Mouse (Mus musculus): ENCODE measurements at regions not wholly inside any gene's neighbourhood (a gene's known extent, or its start where the extent isn't known, plus 50 kb on each side); places are given as distances from the start of the nearest gene placed in this dataset.
A peak's percentile ranks its signal among the peaks of the same experiment; 100 is the strongest.

DNA sequence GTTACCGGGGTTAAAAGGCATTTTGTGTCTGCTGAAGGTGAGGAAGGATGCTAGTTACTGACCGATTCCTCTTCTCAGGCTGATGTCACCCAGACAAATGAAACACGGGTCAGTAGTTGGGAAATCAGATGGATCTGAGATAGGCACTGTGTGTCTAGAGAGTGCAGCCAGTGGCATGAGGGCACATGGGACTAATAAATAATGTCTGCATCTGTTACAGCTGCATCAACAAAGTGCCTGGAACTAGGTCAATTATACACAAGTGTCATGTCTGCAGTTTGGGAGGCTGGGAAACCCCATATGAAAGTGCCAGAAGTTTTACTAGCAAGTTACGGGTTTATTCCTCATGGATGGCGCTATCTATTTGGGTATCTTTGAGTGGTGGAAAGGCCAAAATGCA lies 68.8 kb downstream of the Cxcl12 start:
- no peak for DNase-seq

DNA sequence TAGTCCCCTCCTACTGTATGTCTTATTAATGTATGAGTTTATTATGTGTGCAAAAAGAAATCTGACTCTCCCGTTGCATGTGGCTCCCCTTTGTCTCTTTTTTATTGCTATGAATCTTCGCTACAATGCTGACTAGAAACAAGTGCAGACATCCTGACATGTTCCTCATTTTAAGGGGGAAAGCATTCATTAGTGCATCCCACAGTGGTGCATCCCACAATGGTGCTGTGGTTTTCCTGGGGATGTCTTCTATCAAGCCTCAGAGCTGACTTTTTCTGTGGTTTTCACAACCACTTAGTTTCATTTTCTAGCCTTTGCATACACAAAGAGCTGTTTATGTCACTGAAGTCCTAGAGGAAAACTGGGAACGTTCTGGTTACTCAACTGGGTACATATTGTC lies 72.9 kb downstream of the Cxcl12 start:
- no peak for DNase-seq

DNA sequence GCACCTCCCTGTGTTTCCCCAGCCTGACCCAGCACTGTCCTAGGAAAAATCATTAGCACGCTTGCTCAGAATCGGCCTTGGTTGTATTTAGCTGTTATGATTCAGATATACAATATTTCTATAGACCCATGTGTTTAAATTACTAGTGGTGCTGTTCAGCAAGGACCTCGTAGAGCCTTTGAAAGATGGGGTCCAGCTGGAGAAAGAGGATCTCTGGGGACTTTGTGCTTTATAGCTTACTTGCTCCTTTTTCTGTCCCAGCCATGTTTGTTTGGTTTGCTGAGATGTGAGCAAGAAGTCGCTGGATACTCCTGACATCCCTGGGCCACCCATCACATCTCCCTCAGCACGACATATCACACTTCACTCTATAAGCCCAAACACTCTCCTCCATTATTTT lies 77.1 kb downstream of the Cxcl12 start:
- no peak for DNase-seq

DNA sequence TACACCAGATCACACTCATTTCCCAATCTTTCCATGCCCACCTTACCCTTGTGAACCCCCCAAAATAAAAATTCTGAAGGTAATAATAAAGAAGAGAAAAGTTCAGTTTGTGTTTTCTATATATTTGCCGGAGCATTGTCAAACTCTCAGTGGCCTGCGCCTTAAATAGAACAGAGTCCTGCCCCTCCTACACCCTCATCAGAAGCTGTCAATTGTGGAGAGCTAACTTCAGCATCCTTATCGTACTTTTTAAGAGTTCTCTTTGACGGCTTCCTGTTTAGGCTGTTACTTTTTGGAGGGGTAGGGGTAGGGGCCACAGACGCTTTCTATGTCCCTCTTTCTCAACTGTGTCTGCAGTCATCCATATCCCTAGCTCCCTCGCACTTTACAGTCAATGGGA lies 77.5 kb downstream of the Cxcl12 start:
- no peak for DNase-seq

DNA sequence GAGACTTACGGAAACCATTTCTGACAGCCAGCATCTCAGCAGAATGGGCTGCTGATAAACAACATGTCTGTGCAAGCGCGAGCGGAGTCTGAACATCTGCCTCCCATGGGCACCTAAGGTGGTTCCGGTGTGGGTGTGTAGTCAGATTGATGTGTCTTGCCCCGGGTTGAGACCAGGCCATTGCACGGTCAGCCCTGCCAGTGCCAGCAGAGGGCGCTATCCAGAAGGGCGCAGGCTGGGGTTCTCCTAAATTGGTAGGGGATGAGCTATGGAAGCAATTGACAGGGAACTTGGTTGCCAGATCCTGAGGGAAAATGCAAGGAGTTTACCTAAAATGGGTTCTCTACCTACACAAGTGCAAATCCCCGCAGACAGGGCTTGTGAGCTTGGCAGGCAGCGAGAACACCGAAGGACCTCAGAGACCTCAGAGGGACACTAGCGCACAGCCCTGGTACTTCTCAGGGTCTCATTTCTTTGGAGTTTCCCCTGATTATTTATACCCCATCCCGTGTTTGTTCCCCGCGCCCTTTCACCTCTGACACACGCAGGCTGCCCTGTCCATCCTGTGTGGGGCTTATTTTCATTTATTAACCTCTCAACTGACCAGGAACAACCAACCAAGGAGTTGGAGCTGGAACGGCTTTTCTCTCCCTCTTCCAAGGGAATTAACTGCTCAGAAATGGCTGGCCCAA lies 81.0 kb downstream of the Cxcl12 start:
- DNase-seq: peak; percentile 59

DNA sequence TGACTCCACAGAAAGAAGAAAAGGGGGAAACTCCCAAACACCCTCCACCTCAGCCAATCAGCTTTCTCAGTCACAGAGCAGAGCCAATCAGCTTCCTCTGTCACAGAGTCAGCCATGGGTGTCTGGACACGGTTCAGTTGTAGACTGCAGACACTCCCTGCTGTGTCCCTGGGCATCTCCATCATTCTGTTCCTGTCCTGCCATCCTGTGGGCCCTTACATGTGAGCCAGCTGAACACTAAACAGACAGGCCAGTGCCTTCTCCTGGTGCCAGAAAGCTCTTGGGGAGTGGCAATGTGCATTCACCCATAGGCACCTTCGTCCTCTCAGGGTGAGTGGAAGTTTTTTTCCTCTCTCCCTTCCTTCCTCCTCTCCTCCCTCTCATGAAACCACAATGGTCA lies 81.7 kb downstream of the Cxcl12 start:
- no peak for DNase-seq

DNA sequence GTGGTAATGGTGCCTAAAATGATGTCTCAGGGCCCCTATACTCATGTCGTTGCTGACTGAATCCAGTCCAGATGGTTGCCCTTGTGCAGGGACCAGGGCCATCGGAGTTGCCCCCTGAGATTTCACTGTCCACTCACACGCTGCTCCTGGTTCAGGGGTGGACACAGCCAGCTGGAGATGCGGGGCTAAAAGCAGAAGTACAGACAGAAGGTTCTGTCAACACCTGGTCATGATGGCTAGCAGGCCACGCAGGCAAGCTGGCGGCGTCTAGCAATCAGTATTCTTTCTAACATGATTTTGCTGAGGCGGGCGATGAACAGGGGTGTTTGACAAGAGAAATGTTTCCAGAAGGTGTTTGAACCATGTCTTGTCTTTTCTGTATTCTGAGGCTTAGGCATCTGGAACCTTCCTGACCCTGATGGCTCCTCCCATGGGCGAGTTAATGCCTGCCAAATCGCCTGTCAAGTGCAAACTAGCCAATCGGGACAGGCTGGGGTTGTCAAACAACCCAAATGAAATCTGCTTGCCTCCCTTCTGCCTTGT lies 83.1 kb downstream of the Cxcl12 start:
- DNase-seq: no peak

DNA sequence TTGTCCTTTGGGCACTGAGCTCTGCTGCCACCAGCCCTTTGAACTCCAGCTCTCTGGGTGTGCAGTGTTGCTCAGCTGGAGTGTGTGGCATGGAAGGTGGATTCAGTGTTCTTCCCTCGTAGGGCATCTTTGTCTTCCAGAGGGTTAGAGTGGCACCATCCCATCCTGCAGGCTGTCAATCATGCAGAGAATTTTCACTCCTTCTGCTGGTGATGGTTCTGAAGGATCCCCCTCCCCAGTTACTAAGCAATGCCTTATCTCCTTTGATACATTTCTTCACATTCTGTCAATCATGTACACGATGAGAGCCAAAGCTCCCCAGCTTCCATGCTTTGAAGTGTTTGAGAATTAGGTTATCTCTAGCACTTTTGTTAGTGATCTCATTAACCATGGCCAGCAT lies 84.0 kb downstream of the Cxcl12 start:
- no peak for DNase-seq

DNA sequence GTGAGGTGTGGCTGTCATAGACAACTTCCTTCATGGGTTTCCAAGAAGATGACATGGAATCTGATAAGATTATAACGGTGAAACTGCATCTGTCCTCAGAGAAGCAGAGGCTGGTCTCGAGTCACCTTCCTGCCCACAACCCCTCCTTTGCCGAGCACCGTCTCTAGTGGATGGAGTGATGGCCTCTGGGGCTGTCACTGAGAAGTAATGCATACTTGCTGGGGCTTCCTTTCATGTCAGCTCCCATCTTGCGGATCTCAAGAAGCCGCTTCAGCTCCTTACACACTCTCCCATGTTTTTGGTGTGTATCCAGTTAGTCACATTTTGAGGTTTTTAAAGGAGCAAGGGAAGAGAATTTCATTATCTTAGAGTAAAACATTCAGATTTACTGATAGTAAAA lies 84.7 kb downstream of the Cxcl12 start:
- no peak for DNase-seq

DNA sequence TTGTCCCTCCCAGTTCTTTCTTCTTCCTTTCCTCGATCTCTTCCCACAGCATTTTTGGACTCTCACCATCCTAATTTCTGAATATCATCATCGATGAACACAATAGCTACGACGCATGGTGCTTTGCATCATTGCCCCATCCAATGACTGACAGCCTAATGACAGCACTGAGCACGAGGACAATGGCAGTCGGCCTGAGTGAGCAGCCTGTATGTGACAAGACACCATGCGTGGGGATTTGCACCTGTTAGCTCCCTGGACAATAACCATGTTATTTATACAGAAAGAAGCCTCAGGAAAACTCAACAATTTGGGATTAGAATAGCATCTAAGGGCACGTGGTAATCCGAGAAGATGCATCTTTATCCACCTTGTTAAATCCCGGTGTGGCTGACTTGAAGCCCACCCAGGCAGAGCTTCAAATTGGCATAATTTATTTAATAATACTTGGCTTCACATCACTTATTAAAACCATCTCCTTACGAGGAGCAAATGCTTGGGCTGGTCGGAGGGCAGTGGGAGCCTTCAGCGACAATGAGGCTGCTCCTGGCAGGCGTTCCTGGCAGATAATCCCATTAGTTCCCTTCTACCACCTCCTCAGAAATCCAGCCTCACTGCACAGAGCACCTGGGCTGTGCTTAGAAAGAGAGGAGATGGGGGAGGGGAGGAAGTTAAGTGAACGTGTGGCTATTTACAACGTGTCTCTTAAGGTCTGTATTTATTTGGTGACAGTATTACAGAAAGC lies 85.4 kb downstream of the Cxcl12 start:
- DNase-seq: no peak

DNA sequence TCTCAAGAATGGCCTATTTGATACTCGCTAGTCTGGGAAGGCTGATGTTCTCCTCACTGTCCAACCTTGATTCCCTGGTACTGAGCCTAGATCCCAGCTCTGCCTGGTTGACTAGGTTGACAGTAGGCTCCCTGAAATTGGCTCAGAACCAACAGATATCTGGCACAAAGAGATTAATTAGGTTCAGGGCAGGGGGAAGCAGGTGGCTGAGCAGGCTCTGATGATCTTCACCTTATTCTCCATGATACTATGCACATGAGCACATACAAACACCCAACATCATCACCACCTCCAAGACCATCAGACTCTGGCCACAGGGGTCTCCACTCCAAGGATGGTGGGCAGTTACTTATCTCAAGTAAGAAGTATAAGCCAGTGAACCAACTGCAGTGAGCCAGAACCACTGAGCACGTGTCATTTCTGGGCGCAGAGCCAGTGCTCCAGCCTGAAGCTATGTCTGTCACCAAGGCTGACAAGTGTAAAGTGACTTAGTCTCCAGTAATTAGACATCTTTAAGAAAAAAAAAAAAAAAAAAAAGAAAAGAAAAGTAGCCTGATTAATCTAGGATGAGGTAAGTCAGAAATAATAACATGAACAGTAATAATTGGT lies 86.4 kb downstream of the Cxcl12 start:
- no peak for DNase-seq

DNA sequence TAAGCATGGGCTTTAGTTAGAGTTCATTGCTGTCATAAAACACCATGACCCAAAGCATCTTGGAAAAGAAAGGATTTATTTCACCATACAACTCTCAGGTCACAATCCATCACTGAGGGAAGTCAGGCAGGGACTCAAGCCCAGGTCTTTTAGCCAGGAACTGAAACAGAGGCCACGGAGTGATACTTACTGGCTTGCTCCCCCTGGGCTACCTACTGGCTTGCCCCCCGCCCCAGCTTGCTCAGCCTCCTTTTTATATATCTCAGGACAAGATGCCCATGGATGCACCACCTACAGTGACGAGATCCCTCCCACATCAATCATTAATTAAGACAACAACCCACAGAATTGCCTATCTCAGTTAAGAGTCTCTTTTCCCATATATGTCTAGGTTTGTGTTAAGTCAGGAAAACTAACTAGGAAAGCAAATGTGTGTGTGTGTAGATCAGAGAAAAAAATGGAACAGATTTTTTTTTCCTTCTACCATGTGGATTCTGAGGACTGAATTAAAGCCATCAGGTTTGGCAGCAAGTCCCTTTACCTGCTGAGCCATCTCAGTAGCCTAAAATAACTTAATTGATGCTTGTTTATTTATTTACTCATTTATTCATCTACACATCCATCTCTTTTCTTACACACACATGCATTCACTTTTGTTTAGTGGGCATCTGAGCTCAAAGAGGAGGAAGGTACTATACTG lies 87.2 kb downstream of the Cxcl12 start:
- no peak for DNase-seq

DNA sequence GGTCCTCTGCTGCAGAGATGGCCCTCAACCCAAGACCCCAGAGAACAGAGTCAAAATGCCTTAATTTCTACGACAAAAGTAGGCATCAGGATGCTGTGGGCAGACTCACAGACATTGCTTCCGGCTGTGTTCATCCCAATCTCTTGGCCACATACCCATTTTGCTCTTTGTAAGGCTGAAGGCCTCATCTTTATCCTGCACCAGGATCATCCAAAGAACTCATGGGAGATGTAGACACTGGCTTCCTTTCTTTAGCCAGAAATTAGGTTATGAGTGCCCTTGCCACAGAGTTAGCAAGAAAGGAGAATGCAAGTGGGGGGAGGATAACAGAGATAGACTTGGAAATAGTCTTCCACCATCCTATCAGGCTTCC lies 87.8 kb downstream of the Cxcl12 start:
- no peak for DNase-seq

DNA sequence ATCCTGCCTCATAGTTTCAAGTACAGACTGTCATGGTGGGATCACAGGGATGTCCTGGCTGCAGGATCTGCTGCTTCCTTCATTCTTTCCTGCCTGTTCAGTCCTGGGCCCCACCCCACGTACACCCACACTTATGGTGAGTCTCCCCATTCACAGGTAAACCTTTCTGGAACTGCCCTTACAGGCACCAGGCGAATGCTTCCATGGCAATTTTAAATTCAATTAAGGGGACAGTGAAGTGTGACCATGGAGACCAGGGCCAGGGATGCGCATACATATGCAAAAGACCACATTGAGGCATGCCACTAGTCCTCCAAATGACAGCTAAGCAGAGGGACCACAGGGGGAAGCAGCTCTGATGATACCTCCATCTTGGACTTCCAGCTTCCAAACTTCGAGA lies 89.3 kb downstream of the Cxcl12 start:
- no peak for DNase-seq

DNA sequence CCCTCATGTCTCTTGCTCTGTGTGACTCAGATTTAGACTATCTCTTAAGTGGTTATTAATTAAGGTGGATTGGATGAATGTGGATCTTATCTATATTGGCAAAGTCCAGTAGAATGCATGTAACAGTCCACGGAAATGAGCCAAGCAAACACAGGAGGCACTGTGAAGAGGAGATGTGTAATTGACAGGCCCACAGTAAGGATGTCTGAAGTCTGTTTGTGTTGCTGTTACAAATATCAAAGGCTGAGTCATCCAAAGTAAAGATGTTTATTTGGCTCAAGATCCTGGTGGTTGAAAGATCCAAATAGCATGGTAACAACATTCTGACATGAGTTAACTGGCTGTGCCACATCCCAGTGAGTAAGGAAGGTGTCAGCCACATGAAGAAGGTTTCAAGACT lies 99.6 kb downstream of the Cxcl12 start:
- no peak for DNase-seq

DNA sequence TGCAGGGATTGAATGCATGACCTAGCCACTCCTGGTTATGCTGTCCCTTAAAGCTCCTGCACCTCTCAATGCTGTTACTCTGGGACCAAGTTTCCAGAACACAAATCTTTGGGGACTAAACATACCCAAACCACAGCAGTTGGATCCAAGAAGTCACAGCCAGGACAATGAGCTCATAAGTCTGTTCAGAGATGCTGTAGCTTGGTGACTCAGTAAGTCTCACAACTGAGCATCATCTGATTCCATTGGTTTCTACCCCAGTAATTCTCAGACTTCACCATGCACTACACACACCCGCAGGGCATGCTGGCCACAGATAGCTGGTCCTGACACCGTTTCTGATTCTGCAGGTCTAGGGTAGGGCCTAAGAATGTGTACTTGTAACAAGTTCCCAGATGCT lies 100.0 kb downstream of the Cxcl12 start:
- DNase-seq: no peak

DNA sequence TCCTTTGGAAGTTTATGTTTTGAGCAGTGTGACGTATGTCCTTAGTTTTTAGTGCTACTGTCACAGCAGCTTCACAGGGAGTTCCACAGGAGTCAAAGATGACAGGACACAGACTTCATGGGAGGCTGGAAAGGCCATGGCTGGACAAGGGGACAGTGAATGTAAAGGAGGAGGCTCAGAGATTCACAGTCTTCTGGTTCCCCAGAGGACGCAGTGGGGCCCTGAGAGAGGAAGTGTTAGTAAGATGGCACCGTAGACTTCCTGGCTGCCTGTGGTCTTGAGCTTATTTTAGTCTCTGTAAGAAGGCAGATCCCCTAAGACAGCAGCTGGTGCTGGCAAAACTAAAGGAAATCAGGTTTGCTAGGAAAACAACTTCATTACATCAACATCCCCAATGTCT lies 101.9 kb downstream of the Cxcl12 start:
- DNase-seq: no peak

DNA sequence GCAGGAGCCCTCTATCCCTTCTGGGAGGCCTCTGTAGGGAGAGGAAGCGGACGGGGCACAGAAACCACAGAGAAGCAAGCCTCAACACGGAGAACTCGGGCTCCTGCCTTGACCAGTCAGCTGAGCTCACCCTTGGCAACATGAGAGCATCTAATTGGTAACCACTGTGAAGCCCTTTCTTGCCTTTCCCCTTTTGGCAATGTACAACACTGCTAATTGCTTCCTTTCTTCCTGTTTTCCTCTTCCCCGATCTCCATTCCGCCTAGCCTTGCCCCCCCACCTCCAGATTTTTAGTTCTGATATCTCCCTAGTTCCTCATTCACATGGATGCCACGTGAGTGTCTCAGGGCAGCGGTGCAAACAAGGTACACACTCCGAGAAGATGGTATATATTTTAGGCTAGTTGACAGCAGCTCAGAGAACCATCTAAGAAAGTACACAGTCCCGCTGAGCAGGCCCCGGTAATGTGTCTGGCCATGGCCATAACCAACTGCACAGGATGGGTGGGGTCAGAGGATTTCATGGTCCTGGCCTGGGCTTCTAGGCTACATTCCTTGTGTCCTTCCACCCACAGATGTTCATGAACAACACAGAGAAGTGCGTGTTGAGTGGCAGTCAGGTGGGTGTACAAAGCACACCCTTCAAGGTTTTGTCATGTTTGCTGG lies 103.4 kb downstream of the Cxcl12 start:
- DNase-seq: no peak

DNA sequence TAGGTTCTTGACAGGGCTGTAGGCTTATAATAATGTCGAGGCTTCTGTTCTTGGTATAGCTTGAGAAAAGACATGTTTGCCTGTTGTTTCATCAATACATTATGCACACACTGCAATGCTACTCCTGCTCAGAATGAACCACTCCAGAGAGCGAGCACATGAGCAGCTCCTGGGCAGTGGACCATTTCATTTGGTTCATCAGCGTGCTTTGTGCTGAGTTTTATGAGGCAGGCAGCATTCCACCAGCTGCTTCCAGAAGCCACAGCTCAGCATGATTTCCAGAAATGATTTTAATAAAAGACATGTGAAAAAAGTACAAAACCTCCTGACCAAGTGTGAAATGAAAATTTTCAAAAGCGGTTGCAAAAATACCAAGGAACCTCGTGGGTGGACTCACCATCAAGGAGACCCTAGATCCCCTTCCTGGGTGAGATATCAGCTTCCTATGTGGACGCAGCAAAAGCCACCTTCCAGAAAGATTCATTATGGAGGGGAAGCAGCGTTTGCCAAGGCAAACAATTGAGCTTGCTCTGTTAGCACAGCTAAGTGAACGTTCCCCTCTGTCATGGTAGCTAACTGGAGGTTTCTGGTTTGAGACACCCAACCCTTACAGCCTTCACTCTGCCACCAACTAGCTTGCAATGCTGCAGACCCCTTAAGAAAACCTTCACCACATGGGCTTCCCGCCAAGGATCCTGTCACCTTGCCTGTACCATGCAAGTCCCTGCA lies 104.1 kb downstream of the Cxcl12 start:
- no peak for DNase-seq

DNA sequence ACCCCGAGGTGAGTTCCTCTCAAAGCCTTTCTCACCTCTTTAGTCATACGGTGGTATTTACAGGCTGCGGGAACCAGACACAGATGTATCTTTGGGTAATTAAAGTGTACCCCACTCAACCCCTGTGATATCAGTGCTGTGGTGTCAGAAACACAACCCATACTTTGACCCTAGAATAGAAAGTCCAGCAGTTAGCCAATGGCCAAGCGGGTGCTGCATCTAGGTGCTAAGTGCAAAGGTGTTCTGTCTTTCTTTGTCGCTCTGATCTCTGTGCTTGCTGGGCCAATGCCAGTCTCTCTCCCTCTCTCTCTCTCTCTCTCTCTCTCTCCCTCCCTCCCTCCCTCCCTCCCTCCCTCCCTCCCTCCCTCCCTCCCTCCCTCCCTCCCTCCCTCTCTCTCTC lies 107.6 kb downstream of the Cxcl12 start:
- DNase-seq: no peak

DNA sequence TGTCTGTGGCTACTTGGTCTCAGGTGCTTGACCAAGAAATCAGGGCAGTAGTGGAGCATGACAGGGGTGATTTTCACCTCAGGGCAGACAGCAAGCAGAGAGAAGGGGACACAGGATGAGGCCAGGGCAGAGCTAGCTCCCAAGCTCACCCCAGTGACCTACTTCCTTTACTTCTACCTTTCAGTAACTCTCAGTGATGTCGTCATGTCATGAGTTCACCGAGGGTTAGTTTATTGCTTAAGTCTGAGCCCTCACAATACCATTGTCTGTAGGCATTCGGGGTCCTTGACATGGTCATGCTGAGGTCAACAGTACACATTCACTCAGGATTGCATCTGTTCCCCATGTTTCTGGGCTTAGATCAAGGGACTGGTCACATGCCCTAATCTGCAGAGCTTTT lies 108.5 kb downstream of the Cxcl12 start:
- no peak for DNase-seq

DNA sequence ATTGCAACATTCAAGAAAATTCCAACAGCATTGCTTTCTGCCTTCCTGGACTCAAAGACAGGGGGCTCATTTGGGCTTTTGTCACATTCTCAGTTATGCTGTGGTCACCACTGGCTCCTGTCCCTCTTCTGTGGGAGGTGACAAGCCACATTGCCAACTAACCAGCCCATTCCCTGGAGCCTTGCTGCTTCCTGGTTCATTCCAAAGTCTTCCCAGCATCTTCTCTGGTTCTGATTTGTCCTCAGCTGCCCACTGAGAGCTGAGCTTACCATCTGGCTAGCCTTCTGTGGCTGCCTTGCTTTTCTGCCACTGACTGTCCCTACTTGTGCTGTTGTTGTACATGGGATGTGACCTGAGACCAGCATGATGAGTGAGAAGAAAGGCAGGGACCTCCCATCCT lies 111.0 kb downstream of the Cxcl12 start:
- no peak for DNase-seq
